Mouse (Mus musculus): ENCODE results near the gene Tenm2.

- TF ChIP-seq GATA1 (IDR thresholded peaks at IDR 0.05; ENCODE audit: borderline replicate concordance, low read length) (no peak), FLI1 (IDR thresholded peaks at IDR 0.05; ENCODE audit: low read length) (no peak)
Observed at GRCm38 (mm10) chr11:36145057-36145456, 1090.7 kb downstream of the Tenm2 start.
